Mouse (Mus musculus): ENCODE results near the gene Snn.

- no peak for TF ChIP-seq CTCF (IDR thresholded peaks at IDR 0.05; ENCODE audit: insufficient read depth, low read length)
- TF ChIP-seq POLR2A (IDR thresholded peaks at IDR 0.05; ENCODE audit: borderline replicate concordance, extremely low read depth, low read depth, low read length) = no peak
Measured at GRCm38 (mm10) chr16:11011206-11011605, 49.5 kb upstream of the Snn start.

Measured in lung, adult 2 months (tissue).